Mouse (Mus musculus) urinary bladder, postnatal 4 days (tissue): ENCODE results near the gene Ppm1l.
A peak's percentile ranks its signal among the peaks of the same experiment; 100 is the strongest.

Source experiments
- DNase-seq, 2 experiments: peaks; one replicate each; pipeline ENCODE4 v3.0.0; 2021 to 2022; ENCODE audit warnings: low spot score in 2 of 2

Gene Ppm1l

GRCm38 (mm10) chr3:69438773-69439514 lies 122.3 kb downstream of the Ppm1l start:
- no peak for DNase-seq

- DNase-seq, result no peak
Observed at GRCm38 (mm10) chr3:69440761-69441160, 124.1 kb downstream of the Ppm1l start.

GRCm38 (mm10) chr3:69446989-69447388 lies 130.3 kb downstream of the Ppm1l start:
- DNase-seq, result no peak

- no peak for DNase-seq
Observed at GRCm38 (mm10) chr3:69449041-69449440, 132.4 kb downstream of the Ppm1l start.

GRCm38 (mm10) chr3:69454330-69454729 lies 137.7 kb downstream of the Ppm1l start:
- no peak for DNase-seq

GRCm38 (mm10) chr3:69456071-69456470 lies 139.4 kb downstream of the Ppm1l start:
- no peak for DNase-seq

GRCm38 (mm10) chr3:69458756-69459155 lies 142.1 kb downstream of the Ppm1l start:
- DNase-seq, result no peak

- DNase-seq, result no peak
Observed at GRCm38 (mm10) chr3:69461956-69462355, 145.3 kb downstream of the Ppm1l start.

GRCm38 (mm10) chr3:69465751-69466150 lies 149.1 kb downstream of the Ppm1l start:
- no peak for DNase-seq

GRCm38 (mm10) chr3:69468280-69469008 lies 151.8 kb downstream of the Ppm1l start:
- no peak for DNase-seq

- DNase-seq, result no peak
Observed at GRCm38 (mm10) chr3:69469463-69470141, 152.9 kb downstream of the Ppm1l start.

GRCm38 (mm10) chr3:69470142-69470796 lies 153.6 kb downstream of the Ppm1l start:
- DNase-seq, result no peak

GRCm38 (mm10) chr3:69475850-69476450 lies 159.3 kb downstream of the Ppm1l start:
- DNase-seq, result no peak

GRCm38 (mm10) chr3:69479937-69480336 lies 163.3 kb downstream of the Ppm1l start:
- no peak for DNase-seq

- DNase-seq, result peak in 1 of 2 experiments; percentile 66
Observed at GRCm38 (mm10) chr3:69481835-69482234, 165.2 kb downstream of the Ppm1l start.

GRCm38 (mm10) chr3:69484006-69484574 lies 167.4 kb downstream of the Ppm1l start:
- DNase-seq, result no peak

- no peak for DNase-seq
Observed at GRCm38 (mm10) chr3:69484582-69484981, 167.9 kb downstream of the Ppm1l start.

GRCm38 (mm10) chr3:69485347-69485746 lies 168.7 kb downstream of the Ppm1l start:
- no peak for DNase-seq

GRCm38 (mm10) chr3:69485756-69486155 lies 169.1 kb downstream of the Ppm1l start:
- DNase-seq, result no peak

- no peak for DNase-seq
Observed at GRCm38 (mm10) chr3:69487471-69487870, 170.8 kb downstream of the Ppm1l start.

GRCm38 (mm10) chr3:69489669-69490068 lies 173.0 kb downstream of the Ppm1l start:
- DNase-seq, result no peak
